Mouse (Mus musculus) cortical plate, adult 2 months (tissue): ENCODE data around the gene Gemin7.

Experiments used
- CTCF ChIP-seq: fragments of 200-500 bp; IDR thresholded peaks from 2 replicates; pipeline ENCODE4 v1.5.1; 2011; ENCODE audit warnings: mild to moderate bottlenecking, control low read depth, low read length; ENCODE audit not compliant: insufficient read depth; ENCODE audit errors: extremely low read depth
- POLR2A ChIP-seq: fragments of 200-500 bp; IDR thresholded peaks from 2 replicates; pipeline ENCODE4 v1.6.1; 2011; ENCODE audit warnings: mild to moderate bottlenecking, low read length, control low read depth; ENCODE audit not compliant: insufficient read depth; ENCODE audit errors: extremely low read depth

GRCm38 (mm10) chr7:19565803-19566202 is 11.6 kb downstream of the Gemin7 start:
- TF ChIP-seq POLR2A: no peak
- no peak for TF ChIP-seq CTCF
